Mouse (Mus musculus): Measurements from ENCODE around the gene Fam189a2.
A peak's percentile ranks its signal among the peaks of the same experiment; 100 is the strongest.

Fam189a2 gene

DNA sequence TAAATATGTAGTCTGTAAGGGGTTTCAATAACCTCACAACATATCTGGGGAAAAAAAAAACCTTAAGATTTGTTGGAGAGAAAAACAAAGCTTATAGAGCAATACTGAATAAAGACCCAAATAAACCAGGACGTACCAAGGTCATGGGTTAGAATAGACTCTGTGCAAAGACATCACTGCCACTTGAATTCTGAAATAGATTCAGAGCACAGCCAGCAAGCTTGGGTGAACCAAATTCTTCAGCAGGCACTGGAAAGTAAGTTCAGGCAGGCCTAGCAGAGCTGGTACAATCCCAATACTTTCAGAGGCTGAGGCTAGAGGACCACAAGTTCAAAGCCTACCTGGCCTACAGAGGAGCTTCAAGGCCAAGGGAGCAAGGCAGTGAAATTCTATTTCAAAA, 6.2 kb downstream of the Fam189a2 start:
- DNase-seq (ENCODE audit: low spot score): no peak

DNA sequence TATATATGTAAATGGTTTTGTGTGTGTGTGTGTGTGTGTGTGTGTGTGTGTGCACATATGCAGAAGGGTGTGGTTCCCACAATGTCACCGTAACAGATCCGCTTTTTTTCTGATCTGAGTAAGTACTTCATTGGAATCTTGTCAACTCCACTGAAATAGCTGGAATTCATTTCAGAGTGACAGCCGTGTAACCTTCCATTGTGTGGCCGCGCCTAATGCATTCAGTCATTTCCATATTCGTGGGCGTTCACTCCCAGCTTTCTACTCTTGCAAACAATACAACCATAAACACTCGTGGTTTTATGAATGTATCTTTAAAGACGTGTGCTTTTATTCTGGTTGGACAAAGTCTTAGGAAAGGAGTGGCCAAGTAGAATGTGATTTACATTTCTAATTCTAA, 6.7 kb downstream of the Fam189a2 start:
- no peak for DNase-seq (ENCODE audit: low spot score)

DNA sequence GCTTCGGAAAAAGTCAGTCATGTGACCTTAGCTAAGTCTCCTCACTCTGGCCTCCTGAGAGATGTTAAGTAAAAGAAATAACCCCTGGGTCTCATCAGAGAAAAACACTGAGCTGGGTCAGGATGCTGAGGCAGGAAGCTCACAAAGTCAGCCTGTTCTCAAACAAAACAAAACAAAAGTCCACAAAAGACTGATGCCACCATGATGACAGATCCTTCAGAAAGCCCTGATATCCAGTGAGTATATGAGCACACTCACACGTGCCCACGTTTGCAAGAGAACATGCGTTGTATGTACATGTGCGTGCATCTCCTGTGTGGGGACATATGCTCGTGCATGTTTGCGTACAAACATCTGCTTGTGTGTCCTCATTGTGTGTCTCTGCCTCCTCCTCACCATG, 7.5 kb downstream of the Fam189a2 start:
- no peak for DNase-seq (ENCODE audit: low spot score)

DNA sequence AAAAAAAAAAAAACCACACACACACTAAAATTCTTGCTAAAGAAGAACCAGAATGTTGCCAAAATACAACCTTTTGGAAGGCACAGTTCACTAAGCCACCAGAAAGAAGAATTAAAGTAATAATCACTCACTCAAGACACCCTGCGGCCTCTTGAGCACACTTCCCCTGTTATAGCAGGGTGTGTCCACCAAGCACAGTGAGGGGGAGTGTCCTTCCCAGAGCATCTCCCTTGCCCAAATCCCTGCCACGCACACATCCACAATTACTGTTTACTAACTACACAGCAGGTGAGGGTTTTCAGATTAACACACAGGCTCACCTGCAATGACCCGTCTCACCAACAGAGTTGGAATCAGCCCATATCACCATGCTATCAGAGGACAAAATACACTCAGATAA, 8.0 kb downstream of the Fam189a2 start:
- DNase-seq (ENCODE audit: low spot score): no peak

DNA sequence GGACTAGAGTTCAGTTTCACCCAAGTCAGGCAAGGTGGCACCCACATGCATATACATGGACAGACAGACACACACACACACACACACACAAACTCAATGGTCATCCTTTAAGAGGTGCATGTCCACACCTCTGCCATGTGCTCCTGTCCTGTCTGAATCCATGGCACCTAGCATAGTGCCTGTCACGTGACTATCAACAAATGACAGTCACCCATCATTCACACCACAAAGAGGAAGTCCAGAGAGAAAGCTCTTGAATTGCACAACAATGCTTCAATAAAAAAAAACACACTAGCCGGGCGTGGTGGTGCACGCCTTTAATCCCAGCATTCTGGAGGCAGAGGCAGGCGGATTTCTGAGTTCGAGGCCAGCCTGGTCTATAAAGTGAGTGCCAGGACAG, 8.5 kb downstream of the Fam189a2 start:
- no peak for DNase-seq (ENCODE audit: low spot score)

DNA sequence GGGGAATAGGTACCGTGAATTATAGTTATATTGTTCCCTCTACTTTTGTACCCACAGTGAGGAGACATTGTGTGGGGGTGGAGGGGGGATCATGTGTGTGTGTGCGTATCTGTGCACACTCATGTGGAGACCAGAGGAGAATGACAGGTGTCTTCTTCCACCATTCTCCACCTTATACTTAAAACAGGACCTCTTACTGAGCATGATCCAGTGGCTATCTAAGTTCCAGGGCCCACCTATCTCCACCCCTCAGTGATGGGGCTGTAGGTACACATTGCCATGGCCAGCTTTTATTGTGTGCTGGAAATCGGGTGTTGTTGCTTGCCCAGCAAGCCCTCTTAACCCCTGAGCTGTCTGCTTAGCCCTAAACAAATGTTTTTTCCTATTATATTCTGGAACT, 10.1 kb downstream of the Fam189a2 start:
- DNase-seq (ENCODE audit: low spot score): no peak

DNA sequence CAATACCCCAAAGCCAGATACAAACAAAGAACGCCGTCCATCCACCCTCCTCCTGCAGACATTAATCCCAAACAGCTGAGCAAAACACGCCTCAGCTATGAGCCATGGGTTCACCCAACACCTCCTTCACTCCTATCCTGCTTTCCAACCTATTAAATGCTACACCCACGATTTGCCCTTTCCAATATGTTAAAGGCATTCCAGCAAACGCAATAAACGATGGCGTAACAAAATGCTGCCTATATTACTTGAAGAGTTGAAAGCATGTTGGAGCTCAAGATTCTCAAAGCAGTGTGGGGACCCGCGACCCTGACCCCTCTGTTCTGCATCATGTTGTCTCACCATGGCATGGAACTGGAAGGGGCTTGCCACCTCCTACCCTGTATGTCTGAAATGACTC, 11.2 kb downstream of the Fam189a2 start:
- no peak for DNase-seq (ENCODE audit: low spot score)

DNA sequence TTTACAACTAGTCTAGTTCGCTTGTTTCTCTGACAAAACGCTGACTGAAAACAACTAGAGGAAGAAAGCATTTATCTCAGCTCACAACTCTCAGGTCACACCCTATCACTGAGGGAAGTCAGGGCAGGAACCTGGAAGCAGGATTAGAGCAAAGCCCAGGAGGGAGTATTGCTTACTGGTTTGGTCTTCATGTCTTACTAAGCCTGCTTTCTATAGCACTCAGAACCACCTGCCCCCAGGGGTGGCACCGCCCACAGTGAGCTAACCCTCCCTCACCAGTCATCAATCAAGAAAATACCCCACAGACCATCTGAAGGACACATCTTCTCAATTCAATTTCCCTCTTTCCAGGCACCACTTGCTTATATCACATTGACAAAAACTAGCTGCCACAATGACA, 12.4 kb downstream of the Fam189a2 start:
- DNase-seq (ENCODE audit: low spot score): no peak

DNA sequence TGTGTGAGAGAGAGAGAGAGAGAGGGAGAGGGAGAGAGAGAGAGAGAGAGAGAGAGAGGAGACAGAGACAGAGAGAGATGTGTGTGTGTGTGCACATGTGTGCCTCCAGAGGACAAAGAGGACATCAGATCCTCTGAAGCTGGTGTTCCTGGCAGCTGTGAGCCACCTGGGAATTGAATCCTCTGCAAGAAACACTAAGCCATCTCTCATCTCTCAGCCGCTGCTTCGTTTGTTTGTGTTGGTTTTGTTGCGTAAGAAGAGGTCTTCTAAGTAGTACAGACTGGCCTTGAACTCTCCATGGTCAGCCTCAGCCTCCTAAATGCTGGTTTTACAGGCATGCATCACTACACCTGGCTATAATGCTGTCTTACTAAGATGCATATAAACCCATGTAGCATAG, 12.9 kb downstream of the Fam189a2 start:
- peak; percentile 74 for DNase-seq (ENCODE audit: low spot score)

DNA sequence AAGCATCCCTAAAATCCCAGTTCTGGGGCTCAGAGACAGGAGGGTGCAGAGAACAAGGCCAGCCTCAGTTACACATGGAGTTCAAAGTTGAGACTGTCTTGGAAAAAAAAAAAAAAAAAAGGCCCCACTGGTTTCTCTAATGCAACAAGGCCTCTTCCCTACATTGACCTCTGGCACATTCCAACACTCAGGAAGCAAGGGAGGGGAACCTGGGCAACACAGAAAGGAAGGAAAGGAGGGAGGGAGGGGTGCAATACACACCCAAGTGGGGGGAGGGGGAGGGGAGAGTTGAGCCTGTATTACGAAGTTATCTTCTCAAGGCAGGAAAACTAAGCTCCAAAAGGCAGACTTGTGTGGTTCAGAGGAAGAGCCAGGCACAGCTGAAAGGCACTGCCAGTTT, 13.4 kb downstream of the Fam189a2 start:
- peak; percentile 86 for DNase-seq (ENCODE audit: low spot score)

DNA sequence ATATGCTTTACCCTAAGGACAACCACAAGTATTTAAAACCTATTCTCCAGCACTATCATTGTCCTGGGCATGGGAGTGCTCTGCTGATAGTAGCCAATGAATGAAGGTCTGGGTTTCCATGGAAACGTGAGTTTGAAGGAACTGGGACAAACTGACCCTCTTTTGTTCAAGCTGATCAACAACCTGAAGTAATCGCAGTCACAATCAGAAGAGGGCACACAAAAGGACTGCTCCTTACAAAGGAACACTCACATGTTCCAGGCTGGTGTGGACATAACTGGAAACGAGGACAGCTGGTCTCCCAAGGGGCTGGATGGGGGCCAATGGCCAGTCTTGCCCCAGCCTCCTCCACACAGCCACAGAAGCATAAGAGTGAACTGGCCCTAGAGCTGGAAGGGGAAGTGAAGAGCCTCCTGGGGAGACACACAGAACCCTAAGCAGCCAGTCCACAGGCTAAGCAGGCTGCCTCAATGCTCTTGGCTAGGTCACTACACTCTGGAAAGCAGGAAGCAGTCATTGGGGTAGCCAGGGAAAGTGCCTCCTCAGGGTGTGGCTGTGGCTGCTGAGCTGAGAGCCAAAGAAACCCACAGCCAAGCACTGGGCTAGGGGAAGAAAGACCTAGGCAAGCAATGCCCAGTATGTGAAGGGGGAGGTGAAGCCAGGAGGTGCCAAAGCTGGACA, 14.0 kb downstream of the Fam189a2 start:
- DNase-seq (ENCODE audit: low spot score): peak; percentile 90

DNA sequence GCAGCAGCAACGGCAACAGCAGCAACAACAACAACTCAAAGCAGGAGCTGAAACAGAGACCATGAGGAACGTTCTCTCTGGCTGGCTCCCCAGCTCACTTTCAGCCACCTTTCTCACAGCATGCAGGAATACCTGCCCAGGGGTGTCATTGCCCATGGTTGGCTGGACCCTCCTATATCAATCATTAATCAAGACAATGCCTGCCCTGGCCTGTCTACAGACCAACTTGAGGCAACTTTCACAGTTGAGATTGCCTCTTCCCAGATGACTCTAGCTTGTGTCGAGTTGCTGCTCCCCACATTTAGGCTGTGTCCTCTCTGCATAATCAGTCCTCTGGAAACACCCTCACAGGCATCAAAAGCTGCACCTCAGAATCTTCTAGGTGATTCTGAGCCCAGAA, 17.6 kb downstream of the Fam189a2 start:
- DNase-seq (ENCODE audit: low spot score): no peak

DNA sequence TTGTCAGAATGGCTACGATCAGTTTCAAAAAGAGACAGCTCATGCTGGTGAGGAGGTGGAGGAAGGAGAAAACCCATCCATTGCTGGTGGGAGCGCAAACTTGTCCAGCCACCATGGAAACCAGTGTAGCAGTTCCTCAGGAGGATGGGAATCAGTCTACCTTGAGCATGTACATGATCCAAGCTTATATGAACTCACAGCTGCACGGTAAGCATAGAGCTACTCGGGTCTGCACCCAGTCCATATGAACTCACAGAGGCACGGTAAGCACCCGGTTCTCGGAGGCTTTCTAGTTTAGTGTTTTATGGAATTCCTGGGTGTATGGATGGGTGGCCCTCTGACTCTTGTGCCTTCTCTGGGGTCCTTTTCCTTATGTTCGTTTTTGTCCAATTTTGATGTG, 18.3 kb downstream of the Fam189a2 start:
- DNase-seq (ENCODE audit: low spot score): no peak

DNA sequence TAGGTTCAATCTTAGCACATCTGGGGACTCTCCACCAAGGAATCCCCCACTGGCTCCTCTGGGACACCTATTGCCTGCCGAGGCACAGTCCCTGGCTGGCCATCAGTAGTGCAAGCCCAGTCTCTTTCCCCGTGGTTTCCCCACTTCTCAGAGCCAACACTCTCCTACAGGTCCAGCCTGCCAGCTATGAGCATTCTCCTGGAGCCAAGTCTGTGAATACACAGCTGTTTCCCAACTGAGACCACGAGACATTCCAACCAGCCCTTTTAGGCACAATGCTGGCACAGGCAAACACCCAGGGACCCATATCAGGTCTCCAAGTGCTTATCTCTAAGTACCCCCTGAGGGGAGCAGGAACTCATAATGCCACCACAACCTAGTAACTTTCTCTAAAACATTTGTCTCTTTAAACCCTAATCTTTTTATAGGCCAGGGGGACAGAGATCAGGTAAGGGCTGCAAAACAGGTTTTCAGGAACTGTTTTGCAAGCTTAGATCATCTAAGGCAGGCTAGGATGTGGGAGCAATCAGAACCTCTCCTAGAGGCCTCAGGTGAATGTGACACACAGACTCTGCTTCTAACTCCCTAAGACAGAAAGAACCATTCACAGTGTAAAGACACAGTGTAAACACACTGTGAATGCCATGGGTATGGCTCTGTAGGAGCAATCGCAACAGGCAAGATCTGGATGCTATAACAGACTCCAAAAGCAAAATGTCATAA, 23.0 kb downstream of the Fam189a2 start:
- DNase-seq (ENCODE audit: low spot score): peak; percentile 77

DNA sequence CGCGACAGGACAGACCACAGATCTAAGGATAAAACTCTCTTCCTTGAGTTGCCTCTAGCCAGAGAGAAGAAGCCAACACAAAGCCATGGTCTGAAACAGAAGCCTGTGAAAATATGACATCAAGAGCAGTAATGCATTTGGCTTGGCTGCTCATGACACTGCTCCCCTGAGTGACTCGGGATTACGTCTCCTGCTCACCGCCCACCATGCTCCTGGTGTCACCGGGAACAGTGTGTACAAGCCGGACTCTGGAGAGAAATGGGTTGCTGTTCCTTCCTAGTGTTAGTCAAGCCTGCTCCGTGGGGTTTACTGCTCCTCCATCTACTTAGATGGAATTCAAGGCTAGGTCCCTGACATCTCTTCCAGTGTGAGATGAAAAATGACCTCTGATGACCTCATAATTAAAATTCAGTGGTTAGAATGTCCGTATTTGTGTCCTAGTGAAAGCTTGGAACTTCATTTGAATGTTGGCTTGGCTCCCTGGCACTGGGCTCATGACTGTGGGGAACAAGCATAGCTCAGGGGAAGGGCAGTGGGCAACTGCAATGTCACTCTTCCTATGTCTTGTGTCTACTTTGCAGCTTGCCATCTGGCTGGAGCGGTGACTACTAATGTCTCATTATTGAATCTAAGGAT, 23.7 kb downstream of the Fam189a2 start:
- DNase-seq (ENCODE audit: low spot score): peak; percentile 64

DNA sequence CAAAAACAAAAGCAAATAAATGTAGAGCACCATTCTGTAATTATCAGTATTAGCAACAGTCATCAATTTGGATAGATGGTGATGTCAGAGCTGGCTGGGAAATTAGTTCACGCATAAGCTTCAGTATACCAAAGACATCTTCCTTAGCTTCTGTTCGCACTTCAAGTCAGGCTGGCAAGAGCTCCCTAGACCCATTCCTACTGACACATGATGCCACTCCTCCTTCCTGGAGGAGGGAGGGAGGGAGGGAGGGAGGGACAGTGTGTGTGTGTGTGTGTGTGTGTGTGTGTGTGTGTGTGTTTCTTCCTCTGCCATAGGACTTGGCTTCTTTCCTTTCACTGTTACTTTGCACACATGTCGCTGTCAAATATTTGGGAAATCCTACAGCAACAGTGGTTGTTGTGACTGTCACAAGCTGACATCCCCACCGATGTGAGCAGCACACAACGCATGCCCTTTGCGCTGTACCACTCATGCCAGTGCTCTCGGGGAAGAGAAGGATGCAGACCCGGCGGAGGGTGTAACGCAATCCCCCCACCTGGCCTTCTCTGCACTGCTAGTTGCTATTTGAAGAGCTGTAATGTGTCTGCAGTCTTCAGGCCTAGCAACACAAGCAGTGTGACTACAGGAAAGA, 34.9 kb downstream of the Fam189a2 start:
- no peak for DNase-seq (ENCODE audit: low spot score)

DNA sequence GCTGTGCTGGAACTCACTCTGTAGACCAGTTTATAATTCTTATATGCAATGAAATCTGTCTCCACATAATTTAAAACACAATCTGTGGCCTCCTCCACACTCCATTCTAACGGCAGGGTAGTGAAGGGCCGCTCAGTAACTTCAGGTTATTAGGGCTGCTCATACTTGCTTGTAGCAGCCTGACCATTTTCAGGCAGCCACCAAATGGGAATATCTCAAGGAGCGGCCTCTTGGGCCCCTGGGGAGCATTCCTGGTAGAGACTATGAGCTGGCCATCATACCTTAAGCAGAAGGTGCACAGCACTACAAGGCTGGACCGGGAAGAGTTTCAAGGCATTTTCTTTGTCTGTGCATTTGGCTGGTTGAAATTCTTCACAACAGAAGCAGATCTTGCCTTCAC, 42.7 kb downstream of the Fam189a2 start:
- no peak for DNase-seq (ENCODE audit: low spot score)

DNA sequence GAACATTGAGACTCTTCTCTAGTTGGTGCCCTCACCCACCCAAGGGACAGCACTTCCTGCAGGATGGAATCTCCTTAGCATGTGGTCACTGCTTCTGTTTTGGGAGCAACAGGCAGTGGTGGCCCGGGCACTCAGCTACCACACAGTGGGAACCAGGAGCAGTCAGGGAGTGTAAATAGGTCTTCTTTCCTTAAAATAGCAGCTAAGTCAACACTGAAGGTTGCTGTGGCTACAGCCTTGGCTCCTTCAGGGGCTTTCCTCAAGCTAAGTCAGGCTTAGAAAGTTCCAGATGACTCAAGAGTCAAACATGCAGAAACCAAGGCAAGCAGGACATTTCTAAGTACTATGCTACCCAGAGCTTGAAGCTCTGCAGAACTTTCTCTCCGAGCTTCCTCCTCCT, 43.5 kb downstream of the Fam189a2 start:
- peak; percentile 61 for DNase-seq (ENCODE audit: low spot score)

DNA sequence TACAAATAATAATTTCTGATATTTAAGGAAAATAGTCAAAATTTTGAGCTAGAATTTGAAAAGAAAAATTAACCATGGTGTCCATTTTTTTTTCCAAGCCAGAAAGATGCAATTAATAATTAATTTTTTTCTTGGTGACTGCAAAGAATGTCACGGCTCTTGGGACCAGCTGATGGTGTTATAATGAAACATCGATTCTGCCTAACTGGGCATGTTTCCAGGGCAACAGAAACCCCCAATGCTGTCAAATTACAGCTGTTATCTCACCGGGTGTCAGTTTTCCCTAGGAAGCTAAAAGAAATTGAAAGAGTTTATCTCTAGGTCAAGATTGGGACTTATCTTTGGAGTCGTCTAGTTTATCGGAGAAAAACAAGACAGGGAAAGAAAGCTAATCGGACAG, 46.6 kb downstream of the Fam189a2 start:
- no peak for DNase-seq (ENCODE audit: low spot score)

DNA sequence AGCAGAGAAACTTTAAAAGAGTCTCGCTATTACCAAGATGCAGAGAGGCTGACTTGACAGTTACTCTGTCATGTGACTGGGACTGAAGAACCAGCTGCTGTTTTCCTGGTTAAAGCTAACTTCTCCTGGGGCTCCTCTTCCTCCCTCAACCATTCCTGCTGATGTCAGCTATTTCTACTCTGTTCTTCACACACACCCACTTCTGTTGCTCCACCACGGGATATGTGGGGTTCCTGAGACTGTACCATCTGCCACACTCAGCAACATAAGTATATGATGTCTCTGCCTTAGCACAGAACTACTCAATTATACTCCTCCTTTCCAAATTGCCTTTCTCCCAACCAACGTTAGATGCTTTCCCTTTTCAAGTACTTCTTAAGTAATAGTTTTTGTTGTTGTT, 50.2 kb downstream of the Fam189a2 start:
- DNase-seq (ENCODE audit: low spot score): no peak

DNA sequence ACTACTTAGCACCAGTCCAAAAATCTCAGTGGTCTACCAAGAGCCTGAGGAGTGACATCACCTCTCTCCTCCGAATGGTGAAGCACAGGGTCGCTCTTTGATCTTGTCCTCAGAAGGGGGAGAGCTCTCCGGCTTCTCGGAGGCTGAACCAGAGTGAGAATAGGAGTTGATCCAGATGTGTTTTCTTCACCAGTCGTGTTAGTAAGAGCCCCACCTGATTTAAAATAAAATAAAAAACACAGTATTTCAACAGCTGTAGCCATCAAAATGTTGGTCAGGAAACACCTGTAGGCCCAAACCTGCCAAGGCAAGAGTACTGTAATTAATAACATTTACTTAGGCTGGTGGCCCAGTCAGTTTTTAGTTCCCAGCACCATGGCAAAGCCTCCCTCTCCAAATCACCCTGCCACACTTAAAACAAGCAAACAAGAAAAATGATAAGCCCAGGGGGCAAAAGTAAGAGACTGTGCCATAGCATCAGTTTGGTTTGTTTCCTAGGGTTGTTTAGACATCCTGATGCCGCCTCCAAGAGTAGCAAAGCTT, 52.8 kb downstream of the Fam189a2 start:
- no peak for DNase-seq (ENCODE audit: low spot score)

DNA sequence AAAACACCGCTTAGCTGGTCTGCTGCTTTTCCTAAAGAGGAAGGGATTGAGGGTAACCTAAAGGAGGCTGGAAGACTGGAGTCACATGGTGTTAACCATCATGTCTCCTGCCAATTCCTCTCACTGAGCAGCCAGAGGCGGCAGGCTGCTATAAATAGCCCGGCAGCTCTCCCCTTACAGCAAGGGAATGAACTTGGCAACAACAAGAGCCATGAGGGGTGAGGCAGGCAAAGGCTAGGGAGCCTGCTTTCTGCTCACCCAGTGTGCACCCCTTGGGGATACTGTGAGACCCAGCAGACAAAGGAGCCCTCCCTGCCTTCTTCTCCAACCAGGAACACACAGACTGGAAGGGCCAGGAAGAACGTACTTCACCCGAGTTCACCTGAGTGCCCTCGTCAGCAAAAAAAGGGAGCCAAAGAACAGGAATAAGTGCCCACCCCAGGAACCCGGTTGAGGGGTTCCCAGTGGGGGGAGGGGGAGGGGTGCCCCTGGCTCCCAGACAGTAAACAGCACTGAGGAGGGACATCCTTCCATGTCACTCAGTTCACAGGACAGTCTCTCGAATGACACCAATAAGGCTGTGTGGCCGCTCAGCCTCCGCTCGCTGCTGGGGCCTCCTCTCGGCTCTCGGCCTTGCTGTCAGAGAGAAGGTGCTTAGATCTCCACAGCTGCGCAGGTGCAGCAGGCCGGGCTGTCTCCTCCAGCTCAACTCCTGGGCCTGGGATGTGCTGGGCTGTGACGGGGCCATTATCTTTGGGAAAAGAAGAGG, 57.8 kb downstream of the Fam189a2 start:
- DNase-seq (ENCODE audit: low spot score): peak; percentile 87
